Mouse (Mus musculus) gonadal fat pad, adult 2 months (tissue): ENCODE measurements around the gene Gjb6. TPM values are rescaled to one million over a fixed set of nuclear protein-coding genes. Genes with fewer than 3 reads are reported as not detected.

ENCODE experiments used
- DNase-seq: peaks from one replicate; pipeline ENCODE4 v3.0.0-alpha.2; 2012; ENCODE audit warnings: low read depth
- polyA plus RNA-seq: library from polyadenylated mRNA; depleted of rRNA; stranded (reverse); fragments of >200 nt; gene quantifications from 2 replicates; pipeline ENCODE4 v1.2.3, GENCODE M21; 2012; rRNA removed

Gjb6 gene
- 5.8 and 6.2 TPM in 2 replicates for polyA plus RNA-seq

DNA sequence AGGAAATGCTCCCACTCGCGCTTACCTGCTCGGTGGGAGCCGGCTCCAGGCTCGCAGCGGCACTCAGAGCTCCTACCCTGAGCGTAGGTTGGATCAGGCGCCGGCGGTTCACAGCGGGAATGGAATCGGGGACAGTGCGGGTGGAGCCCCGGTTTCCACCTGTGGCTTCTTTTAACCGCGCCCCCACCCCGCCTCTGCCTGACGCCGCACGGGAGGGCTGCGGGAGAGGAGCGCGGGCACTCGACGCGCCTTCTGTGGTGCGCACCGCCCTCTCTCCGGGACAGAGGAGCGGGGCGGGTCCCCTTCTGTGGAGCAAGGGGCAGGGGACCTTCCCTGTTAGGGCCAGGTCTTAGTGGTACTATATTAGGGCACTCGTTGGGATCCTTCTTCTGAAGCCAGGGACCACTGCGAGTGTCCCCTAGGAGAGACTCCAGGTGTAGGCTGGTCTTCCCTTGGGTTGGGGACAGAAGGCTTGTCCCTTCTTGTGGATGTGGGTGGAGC lies at the start of gene Gjb6:
TSS of gene Gjb6 (minus strand) at position 451 of the 501 bp plus-strand sequence.
- no peak for DNase-seq

DNA sequence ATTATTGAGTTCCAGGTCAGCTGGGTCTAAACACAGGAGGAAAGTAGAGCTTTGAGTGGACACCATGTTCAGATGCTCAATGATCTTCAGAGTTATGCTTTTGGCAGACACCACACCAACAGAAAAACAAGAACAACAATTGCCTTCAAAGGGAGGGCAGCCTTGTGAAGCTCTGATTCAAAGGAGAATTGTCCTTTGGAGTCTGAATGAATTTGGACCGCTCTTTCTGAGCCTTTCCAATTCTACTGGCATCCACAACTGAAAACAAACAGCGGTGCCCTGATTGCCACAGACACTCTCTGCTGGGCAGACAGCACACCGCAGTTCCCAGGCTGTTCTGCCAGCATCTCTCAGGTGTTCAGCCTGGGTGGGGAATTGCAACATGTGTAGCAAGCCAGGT lies 32.1 kb upstream of the Gjb6 start:
- no peak for DNase-seq

DNA sequence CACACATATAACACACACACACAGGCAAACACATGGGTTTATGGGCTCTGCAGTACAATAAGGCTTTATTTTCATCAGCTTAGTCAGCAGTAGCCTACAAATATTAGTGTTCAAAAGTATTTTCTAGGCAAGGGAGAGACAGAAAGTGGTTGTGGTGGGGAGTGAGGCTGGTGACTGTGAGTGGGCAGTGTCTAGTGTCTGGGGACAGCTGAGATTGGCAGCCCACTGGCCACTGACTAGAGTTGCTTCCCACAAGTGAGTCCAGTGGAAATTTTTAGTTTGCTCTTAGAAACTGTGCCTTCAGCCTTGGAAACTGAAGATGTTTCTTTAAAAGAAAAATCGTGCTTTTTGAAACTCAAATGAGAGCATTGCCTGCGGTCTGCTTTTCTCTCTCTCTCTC lies 28.4 kb upstream of the Gjb6 start:
- no peak for DNase-seq

DNA sequence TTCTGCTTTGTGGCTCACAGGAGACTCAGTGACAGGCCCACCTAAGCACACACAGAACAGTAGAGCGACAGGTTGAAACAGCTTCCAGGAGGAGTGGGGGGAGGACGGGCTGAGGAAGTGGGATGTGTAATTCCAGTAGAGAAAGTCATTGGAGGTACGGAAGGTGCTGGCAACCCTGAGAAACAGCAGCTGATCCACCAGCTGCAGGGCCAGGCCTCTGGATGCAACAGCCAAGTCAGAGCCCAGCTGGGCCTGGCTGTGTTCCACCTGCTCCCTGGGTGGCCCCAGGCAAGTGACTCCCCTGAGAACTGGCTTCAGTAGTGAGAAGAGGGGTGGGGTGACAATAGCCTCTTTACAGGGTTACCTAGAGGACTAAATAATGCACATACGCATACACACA lies 27.8 kb upstream of the Gjb6 start:
- DNase-seq, result no peak

DNA sequence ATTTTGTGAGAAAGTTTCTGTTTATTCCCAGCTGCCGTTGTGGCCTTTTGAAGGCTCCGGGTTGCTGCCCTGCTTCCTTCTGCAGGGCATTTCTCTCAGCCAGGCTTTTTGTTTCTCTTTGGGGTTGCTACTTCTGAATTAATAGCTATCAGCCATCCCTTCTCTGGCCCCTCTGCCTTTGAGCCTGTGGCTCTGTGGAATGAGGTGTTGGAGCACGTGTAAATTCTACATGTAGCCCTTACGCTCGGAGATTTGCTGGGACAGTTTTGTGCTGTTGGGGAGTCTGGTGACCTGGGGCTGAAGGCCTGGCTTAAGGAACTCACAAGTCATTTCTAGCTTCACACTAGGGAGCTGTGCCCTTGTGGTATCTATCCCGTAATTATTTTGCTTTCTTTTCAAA lies 21.5 kb upstream of the Gjb6 start:
- DNase-seq, result no peak

DNA sequence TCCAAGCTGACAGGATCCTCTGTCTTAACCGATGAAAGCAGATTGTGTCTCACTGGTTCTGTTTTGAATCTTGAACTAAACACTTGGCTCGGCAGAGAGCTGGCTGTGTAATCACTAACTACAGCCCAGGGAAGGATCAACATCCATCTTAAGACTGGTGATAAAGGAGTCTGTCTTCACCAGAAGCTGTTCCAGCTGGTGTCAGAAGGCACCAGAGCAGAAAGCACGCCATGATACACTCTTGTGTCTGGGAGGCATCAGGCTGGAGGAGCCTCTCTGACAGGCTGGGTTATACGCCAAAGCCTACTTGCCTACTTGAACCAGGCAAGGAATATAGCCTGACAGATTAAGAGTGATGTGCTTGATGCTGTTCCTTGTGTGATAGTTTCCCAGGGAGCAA lies 12.3 kb upstream of the Gjb6 start:
- DNase-seq, result no peak

DNA sequence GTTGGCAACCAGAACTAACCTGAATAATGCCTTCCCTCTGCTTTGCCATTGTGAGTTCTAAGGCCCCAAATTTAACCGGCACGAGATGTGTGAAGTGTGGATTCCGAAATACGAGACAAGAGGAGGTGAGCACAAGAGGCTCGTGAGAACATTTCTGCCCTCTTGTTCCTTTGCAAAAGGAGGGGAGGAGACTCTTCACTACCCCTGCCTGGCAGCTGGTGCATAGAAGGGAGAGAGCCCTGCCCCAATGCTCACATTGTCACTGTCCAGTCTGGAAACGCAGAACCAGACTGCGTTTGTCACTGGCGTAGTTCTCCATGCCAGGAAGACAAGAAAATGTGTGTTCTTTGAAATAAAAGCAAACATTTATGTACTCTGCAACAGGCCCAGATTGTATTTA lies 1.9 kb upstream of the Gjb6 start:
- DNase-seq, result no peak

DNA sequence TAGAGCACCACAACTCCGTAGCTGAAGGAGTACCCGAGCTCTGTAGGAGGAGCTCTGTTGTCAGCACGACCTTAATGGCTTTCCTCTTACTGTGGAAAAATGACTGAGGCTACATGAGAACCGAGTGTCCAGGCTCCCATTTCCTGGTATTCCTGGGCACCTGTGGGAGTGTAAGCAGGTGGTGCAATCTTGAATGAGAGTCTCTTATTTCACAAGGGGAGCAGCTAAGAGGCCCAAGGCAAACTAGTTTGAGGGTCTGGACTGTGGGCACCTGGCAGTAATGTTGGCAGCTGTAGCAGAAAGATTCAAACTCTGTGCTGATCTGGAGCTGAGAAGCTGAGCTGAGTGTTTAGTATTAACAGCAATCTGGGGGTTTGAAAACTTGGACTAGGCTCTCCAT lies 6.0 kb downstream of the Gjb6 start:
- no peak for DNase-seq

DNA sequence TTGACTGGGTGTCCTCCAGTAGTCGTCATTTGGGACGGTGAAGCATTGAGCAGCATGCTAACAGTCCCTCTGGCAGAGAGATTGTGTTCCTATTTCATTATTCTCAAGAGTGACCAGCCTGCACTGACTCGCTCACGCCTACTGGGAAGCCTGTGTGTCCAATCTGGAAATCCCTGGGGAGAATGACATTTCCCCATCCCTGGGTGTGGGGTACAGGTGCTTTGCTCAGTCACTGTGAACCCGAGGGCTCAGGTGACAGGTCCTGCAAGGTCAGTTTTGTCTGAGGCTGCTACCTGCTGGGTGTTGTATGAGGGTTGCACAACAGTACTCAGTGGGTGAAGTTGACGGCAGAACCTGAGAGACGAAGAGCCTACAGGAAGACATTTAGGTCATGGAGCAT lies 11.1 kb downstream of the Gjb6 start:
- DNase-seq, result peak; percentile 96

DNA sequence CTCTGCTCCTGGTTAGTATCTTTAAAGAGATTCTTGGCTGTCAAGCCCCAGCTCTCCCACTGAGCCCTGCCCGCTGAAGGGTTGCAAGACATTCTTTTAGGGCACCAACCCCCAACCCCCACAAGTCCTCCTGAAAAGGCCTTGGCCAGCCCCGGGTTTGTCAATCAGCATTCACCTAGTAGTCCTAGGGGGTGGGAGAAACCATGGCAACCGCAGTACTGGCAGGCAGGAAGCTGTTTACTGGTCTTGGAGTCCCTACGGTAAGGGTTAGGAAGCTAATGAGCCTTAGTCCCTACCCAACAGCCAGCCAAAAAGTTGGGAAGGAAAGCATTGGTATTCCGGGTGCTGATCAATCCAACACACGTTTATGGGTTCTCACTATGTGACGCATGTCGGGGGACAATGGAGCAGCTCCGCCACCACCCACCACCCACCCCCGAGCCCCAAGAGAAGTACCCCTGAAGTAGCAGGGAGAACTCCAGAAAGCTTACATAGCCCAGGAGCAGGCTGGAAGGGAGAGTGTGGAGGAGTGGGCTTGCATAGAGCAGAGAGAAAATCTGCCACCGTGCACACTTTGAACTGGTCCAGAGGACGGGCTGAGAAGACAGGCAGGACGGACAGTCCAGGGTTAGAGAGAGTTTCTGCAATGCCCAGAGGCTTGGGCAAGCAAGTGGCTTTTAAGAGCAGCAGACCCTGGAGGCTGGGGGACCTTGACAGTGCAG lies 17.4 kb downstream of the Gjb6 start, which contains the start of gene Gm4491:
TSS of gene Gm4491 (minus strand) at position 61 of the 722 bp plus-strand sequence.
- DNase-seq, result no peak

DNA sequence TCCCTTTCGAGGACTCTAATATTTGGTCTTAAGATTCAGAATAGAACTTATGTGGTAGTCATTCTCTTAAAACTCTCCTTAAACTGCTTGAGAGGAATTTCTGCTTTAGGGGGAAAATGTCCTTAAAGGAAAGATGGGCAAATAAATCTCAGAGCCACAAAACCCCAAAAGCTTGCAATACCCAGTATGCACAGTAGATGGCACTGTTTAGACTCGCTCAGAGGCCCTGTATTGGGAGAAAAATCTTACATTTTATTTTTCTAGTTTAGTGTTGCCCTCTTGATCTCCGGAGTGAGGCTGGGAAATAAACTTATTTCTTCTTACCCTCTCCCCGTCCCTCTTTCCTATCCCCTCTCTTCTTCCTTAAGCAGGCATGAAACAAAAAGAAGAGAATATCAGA lies 24.2 kb downstream of the Gjb6 start:
- DNase-seq, result no peak

DNA sequence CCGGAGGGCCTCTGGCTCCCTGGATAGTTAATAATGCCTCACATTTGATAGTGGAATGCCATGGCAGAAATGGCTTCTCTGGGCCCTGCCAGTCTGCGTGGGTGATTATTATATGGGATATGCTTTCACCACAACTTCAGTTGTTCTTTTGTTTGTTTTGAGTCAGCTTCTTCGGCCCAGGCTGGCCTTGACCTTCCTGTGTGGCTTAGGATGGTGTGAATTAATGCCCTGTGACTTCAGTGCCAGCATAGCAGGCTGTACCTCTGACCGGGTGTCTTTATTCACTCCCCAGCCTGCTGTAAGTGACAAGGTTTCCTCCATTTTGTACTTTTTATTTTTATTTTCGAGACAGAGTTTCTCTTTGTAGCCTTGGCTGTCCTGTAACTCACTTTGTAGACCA lies 25.5 kb downstream of the Gjb6 start:
- no peak for DNase-seq

DNA sequence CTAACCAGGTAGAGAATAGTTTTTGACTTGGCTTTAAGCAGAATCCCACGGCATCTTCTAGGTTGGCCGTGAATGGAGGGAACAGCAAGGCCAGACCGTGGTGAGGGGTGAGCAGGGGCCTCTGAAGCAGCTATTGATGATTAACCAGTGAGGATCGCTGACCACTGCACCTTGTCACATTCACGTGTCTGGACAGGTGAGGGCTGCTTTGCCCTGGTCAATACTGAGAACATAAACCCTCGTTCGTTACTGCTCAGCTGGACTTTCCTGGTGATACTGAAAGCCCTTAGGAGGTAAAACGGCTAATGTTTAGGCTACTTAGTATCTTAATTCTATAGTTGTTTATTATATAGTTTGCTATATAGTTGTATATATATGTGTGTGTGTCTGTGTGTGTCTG lies 26.3 kb downstream of the Gjb6 start:
- DNase-seq, result no peak

DNA sequence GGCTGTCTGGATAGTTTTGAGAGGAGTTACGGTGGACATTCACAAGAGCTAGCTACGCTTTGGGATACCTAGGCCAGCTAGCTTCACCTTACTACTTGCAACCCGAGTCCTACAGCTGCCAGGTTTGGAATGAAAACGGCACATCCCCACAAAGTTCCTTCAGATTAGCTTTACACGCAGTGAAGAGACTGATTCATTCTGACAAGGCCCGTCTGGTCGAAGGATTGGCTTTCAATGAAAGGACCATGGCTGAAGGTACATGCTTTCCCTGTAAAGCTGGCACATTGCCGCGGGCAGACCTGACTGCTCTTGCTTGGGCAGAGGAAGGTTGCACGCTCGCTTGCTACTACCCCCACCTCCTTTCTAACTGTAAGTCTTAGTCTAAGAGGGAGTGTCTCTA lies 27.7 kb downstream of the Gjb6 start:
- DNase-seq, result no peak

DNA sequence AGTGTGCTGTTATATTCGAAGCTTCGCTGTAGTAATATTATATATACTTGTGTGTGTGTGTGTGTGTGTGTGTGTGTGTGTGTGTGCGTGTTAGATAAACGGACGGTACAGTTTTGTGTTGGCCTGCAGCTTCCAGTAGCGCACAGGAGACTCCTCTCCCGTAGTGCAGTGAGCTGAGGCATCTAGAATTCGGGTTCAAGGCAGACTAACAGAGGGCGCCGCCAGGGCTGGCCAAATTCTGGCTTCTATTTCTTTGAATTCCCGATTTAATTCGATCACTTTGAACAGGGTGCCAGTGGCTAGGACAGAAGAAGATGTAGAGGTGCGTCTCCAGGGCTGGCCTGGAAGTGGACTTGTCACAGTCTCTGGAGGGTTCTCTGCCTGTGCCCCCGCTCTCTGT lies 28.3 kb downstream of the Gjb6 start:
- no peak for DNase-seq

DNA sequence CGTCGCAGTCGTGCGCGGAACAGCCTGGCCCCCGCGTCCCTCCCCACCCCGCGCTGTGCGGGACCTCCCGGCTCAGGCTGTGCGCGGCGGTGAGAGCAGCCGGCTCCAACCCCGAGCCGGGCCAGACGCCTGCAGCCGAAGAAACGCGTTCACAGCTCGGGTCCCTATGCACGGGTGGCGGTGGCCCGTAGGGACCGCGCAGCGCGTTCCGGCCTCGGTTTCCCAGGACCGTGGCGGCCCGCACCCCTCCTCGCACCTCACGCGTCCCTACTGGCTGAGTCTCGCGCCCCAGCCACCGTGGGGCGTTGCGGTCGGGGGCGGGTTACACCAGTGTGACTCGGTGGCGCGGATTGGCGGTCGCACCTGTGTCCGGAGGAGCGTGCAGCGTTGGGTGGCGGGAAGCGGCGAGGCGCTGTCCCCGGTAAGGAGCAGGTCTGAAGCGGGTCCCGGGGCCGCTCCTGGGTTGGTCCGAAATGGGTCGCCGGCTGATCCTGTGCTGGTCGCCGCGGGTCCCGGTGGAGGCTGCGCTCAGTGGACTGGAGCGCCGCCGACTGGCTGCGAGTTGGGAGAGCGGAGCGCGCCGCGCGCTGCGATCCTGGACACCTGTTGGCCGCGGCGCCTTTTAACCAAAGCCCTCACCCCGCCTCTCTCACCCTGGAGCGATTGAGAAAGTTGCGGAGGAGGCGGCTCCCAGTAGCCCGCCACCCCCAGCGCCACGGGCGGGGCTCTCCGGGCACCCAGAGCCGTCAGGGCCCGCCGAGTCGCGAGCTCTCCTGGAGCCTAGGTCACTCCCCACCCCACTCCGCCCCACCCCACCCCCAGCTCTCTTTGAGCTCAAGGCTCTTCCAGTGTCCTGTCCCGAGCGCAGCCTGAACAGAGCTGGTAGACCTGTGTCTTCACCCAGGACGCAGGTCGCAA lies 29.0 kb downstream of the Gjb6 start, which contains the start of gene Gjb2:
TSS of gene Gjb2 (minus strand) at position 597 of the 918 bp plus-strand sequence.
- DNase-seq, result no peak

DNA sequence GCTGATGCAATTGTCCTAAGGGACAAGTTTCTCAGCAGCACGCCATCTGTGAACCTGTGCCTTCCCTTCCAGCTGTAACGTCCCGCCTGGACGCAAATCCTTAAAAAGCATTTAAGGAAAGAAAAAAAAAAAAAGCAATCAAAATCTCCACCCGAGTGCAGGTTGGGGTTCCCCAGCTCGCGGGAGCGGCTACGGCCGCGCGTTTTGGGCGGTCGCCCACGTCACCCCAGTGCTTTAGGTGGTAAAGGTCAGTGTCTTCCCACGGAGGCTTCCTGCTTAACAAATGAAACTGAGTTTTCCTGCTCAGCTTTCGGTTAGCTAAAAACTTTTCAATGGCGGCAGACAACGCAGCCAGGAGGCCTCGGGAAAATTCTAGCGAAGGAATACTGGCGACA lies 29.7 kb downstream of the Gjb6 start:
- DNase-seq, result no peak

DNA sequence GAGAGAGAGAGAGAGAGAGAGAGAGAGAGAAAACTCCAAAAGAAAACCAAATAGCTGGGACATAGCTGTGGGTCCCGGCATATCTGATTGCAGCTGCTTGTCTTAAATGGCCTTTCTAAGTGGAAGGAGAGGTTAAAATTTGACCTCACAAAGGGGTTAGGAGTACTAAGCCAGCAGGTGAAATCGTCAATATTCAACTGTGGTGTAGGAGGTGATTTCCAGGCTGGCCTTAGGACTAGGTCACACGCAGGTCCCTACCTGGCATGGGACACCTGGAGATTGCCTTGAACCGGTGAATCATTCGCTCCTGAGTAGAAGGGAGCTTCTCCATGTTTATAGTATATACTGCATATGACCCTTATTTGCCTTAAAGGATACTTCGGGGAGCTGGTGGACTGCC lies 30.3 kb downstream of the Gjb6 start:
- no peak for DNase-seq

DNA sequence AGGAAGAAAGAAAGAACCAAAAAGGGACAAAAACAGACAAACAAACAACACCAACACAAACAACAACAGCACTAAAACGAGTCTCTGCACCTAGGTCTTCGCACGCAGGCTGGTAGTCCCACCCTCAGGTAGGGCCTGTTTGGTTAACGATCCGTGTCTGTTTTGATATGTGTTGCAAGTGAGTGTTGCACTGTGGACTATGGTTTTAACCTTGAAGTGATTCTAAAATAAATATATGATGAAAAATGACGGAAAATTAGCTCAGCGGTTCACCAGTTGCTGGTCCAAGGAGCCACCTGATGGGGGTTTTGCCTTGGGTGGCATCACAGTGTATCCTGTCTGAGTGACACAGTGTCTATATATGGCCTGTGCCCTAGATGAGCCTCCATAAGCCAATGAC lies 31.8 kb downstream of the Gjb6 start:
- DNase-seq, result no peak

DNA sequence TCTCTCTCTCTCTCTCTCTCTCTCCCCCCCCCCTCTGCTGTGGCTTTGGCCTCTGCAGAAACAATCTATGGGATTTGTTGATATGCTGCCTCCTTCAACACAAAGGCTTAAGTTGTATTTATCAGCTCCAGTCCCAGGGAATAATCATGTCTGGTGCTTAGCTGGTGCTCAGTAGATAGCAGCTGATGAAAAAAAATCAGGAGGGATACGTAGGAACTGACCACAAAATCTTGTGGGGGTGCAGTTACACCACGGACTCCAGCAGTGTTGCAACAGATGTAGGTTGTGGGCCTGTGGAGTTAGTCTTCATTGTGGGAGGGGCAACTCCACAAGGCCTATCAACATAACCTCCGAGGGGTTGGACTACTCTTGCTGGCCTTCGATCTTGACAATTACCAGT lies 37.6 kb downstream of the Gjb6 start:
- no peak for DNase-seq

DNA sequence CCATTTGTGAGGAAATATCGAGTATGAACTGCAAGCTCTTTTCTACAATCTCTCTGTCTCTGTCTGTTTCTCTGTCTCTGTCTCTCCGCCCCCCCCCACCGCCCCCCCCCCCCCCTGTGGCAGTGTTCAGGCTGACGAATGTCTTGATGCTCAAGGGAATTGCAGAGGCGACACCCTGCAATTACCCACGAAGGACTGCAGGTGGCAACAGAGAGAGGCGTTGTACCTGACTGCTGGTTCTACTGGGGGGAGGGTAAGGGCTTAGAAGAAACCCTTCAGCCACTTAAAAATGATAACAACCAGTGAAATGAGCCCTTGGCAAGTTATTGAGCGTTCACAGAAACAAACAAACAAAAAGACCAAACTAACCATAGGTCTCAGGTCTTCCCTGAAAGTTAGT lies 40.4 kb downstream of the Gjb6 start:
- no peak for DNase-seq

DNA sequence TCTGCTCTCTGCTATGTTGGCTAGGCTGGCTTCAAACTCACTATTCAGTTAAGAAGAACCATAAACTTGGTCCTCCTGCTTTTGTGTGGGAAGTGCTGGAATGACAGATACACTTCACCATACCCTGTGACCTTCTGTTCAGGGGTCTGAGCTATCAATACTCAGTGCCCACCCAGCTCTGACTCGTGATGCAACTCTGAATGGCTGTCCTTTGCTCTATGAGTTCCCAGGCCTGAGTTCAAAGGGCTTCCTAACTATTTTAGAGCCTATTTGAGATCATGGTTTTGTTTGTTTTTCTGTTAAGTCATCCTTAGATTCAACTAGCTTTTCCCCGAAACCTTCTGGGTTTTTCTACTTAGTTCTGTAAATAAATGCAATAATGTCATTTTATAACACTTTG lies 43.4 kb downstream of the Gjb6 start:
- no peak for DNase-seq

DNA sequence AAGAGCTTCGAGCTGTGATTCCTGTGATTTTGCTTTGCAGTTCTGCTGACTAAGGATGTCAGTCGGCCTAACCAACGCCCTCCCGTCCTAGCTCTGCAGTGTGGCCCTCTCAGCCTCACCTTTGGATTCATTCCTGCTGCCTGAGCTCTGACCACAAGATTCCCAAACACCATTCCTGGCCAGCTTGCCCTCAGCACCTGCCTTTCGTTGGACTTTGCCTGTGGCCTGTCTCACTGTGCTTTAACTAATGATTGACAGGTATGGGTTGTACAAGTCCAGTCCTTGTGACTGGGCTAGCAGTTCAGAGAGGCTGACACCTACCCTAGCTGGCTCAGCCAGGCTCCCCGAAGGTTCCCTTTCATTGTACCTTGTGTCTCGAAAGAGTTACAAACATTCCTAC lies 44.3 kb downstream of the Gjb6 start:
- DNase-seq, result no peak
